Mouse (Mus musculus) MEL (cell line): ENCODE measurements around the gene Nxpe5.

ENCODE experiments used
- CTCF ChIP-seq, 3 experiments: IDR thresholded peaks in 2 of 3; conservative IDR thresholded peaks in 1 of 3; 2 replicates each; pipeline ENCODE4 v1.5.1; 2011 to 2012; ENCODE audit warnings: low read length in 3 of 3, low read depth in 2 of 3, mild to moderate bottlenecking in 2 of 3, improper control_type of control experiment in 1 of 3, inconsistent platforms in 1 of 3, mixed read lengths in 1 of 3, moderate library complexity in 1 of 3; ENCODE audit not compliant: control insufficient read depth in 1 of 3, insufficient read depth in 1 of 3, poor library complexity in 1 of 3, severe bottlenecking in 1 of 3
- EP300 ChIP-seq, 2 experiments: IDR thresholded peaks; 2 replicates each; pipeline ENCODE4 v1.6.1; 2011; ENCODE audit warnings: improper control_type of control experiment in 2 of 2, low read length in 2 of 2, low read depth in 1 of 2, mild to moderate bottlenecking in 1 of 2
- USF1 ChIP-seq: IDR thresholded peaks from 2 replicates; pipeline ENCODE4 v1.6.1; 2014; ENCODE audit warnings: low read depth, mild to moderate bottlenecking, inconsistent platforms, low read length, improper control_type of control experiment, moderate library complexity

- TF ChIP-seq USF1, result no peak
- TF ChIP-seq EP300 (IDR thresholded peaks at IDR 0.05; ENCODE audit: low read depth in 1 of 2, low read length in 2 of 2), result no peak
- TF ChIP-seq CTCF (IDR thresholded peaks at IDR 0.05 in 2 of 3, conservative IDR thresholded peaks at IDR 0.05 in 1 of 3; ENCODE audit: control insufficient read depth in 1 of 3, insufficient read depth in 1 of 3, low read depth in 2 of 3, low read length in 3 of 3, poor library complexity in 1 of 3, severe bottlenecking in 1 of 3), result no peak
Observed at GRCm38 (mm10) chr5:138281798-138282197, 56.1 kb downstream of the Nxpe5 start.
